Mouse (Mus musculus): ENCODE measurements around the gene Sgsm1. TPM values are rescaled to one million over a fixed set of nuclear protein-coding genes. Genes with fewer than 3 reads are reported as not detected.
A peak's percentile ranks its signal among the peaks of the same experiment; 100 is the strongest.

Sgsm1 gene
- polyA plus RNA-seq, 1 experiment: 3.5 TPM

GRCm38 (mm10) chr5:113219450-113219849 lies 91.1 kb downstream of the Sgsm1 start:
- DNase-seq: peak; percentile 80
- WGBS: 55% methylated on average over 6 of the region's 6 CpGs
- Histone ChIP-seq H3K4me3 (ENCODE audit: insufficient read depth, low read depth, low read length) (peak overlapping the region; percentile 13), H3K27me3 (replicated peaks; ENCODE audit: control insufficient read depth, insufficient read depth, low read length) (no peaks in the 10 kb centered on the region), H3K4me1 (ENCODE audit: control insufficient read depth, insufficient read depth, low read length) (peaks cover 39% of the 10 kb centered on the region), H3K27ac (ENCODE audit: insufficient read depth, low read depth, low read length) (peak overlapping the region; percentile 27), H3K36me3 (ENCODE audit: control insufficient read depth, insufficient read depth, low read length) (no peaks in the 10 kb centered on the region)
- no peak for TF ChIP-seq CTCF (conservative IDR thresholded peaks at IDR 0.05; ENCODE audit: insufficient read depth, insufficient read length, low read depth, low read length)
- TF ChIP-seq POLR2A (IDR thresholded peaks at IDR 0.05; ENCODE audit: low read depth, low read length): no peak

- Histone ChIP-seq H3K36me3 (ENCODE audit: control insufficient read depth, insufficient read depth, low read length) (no peaks in the 10 kb centered on the region), H3K4me1 (ENCODE audit: control insufficient read depth, insufficient read depth, low read length) (peaks cover 46% of the 10 kb centered on the region), H3K27ac (ENCODE audit: insufficient read depth, low read depth, low read length) (peak overlapping the region; percentile 27), H3K4me3 (ENCODE audit: insufficient read depth, low read depth, low read length) (peak overlapping the region; percentile 13; the same call in 1 of the 2 replicates), H3K27me3 (replicated peaks; ENCODE audit: control insufficient read depth, insufficient read depth, low read length) (no peaks in the 10 kb centered on the region)
- TF ChIP-seq POLR2A (IDR thresholded peaks at IDR 0.05; ENCODE audit: low read depth, low read length) (no peak), CTCF (conservative IDR thresholded peaks at IDR 0.05; ENCODE audit: insufficient read depth, insufficient read length, low read depth, low read length) (no peak)
- peak; percentile 70 for DNase-seq
- 24% methylated on average over 17 of the region's 17 CpGs for WGBS
Observed at GRCm38 (mm10) chr5:113218617-113219235, 91.9 kb downstream of the Sgsm1 start.

- no peak overlapping the region for H3K4me3 ChIP-seq (ENCODE audit: insufficient read depth, low read depth, low read length)
Observed at GRCm38 (mm10) chr5:113217076-113217475, 93.5 kb downstream of the Sgsm1 start.

GRCm38 (mm10) chr5:113216328-113216960 lies 94.1 kb downstream of the Sgsm1 start:
- peak; percentile 92 for DNase-seq
- peaks cover 63% of the 10 kb centered on the region for H3K4me1 ChIP-seq (ENCODE audit: control insufficient read depth, insufficient read depth, low read length)
- 25% methylated on average over 14 of the region's 14 CpGs for WGBS
- peak overlapping the region; percentile 83 for H3K27ac ChIP-seq (ENCODE audit: insufficient read depth, low read depth, low read length)
- no peaks in the 10 kb centered on the region for H3K36me3 ChIP-seq (ENCODE audit: control insufficient read depth, insufficient read depth, low read length)
- H3K27me3 ChIP-seq (replicated peaks; ENCODE audit: control insufficient read depth, insufficient read depth, low read length): no peaks in the 10 kb centered on the region
- H3K4me3 ChIP-seq (ENCODE audit: insufficient read depth, low read depth, low read length): no peak overlapping the region
- TF ChIP-seq CTCF (conservative IDR thresholded peaks at IDR 0.05; ENCODE audit: insufficient read depth, insufficient read length, low read depth, low read length): no peak
- no peak for TF ChIP-seq POLR2A (IDR thresholded peaks at IDR 0.05; ENCODE audit: low read depth, low read length)

More at GRCm38 (mm10) chr5:113217076-113217475, 93.5 kb downstream of the Sgsm1 start:
- WGBS: 34% methylated on average over 12 of the region's 12 CpGs
- TF ChIP-seq POLR2A (IDR thresholded peaks at IDR 0.05; ENCODE audit: low read depth, low read length): no peak
- Histone ChIP-seq H3K27ac (ENCODE audit: insufficient read depth, low read depth, low read length) (peak overlapping the region; percentile 83), H3K27me3 (replicated peaks; ENCODE audit: control insufficient read depth, insufficient read depth, low read length) (no peaks in the 10 kb centered on the region), H3K4me1 (ENCODE audit: control insufficient read depth, insufficient read depth, low read length) (peaks cover 59% of the 10 kb centered on the region), H3K36me3 (ENCODE audit: control insufficient read depth, insufficient read depth, low read length) (no peaks in the 10 kb centered on the region)
- DNase-seq: peak; percentile 74

GRCm38 (mm10) chr5:113215610-113216011 lies 95.0 kb downstream of the Sgsm1 start:
- peak overlapping the region; percentile 83 for H3K27ac ChIP-seq (ENCODE audit: insufficient read depth, low read depth, low read length)

GRCm38 (mm10) chr5:113214455-113214854 lies 96.1 kb downstream of the Sgsm1 start:
- Histone ChIP-seq H3K4me3 (ENCODE audit: insufficient read depth, low read depth, low read length) (no peak overlapping the region), H3K36me3 (ENCODE audit: control insufficient read depth, insufficient read depth, low read length) (no peaks in the 10 kb centered on the region), H3K27me3 (replicated peaks; ENCODE audit: control insufficient read depth, insufficient read depth, low read length) (no peaks in the 10 kb centered on the region), H3K27ac (ENCODE audit: insufficient read depth, low read depth, low read length) (peak overlapping the region; percentile 21; the same call in 1 of the 2 replicates), H3K4me1 (ENCODE audit: control insufficient read depth, insufficient read depth, low read length) (peaks cover 70% of the 10 kb centered on the region)
- peak; percentile 88 for DNase-seq
- no peak for TF ChIP-seq CTCF (conservative IDR thresholded peaks at IDR 0.05; ENCODE audit: insufficient read depth, insufficient read length, low read depth, low read length)
- TF ChIP-seq POLR2A (IDR thresholded peaks at IDR 0.05; ENCODE audit: low read depth, low read length): no peak
- 25% methylated on average over 11 of the region's 11 CpGs for WGBS

More at GRCm38 (mm10) chr5:113215610-113216011, 95.0 kb downstream of the Sgsm1 start:
- no peaks in the 10 kb centered on the region for H3K36me3 ChIP-seq (ENCODE audit: control insufficient read depth, insufficient read depth, low read length)
- H3K4me3 ChIP-seq (ENCODE audit: insufficient read depth, low read depth, low read length): no peak overlapping the region
- peak; percentile 50 for DNase-seq
- no peak for TF ChIP-seq POLR2A (IDR thresholded peaks at IDR 0.05; ENCODE audit: low read depth, low read length)
- TF ChIP-seq CTCF (conservative IDR thresholded peaks at IDR 0.05; ENCODE audit: insufficient read depth, insufficient read length, low read depth, low read length): no peak
- 53% methylated on average over 9 of the region's 9 CpGs for WGBS
- H3K4me1 ChIP-seq (ENCODE audit: control insufficient read depth, insufficient read depth, low read length): peaks cover 71% of the 10 kb centered on the region
- no peaks in the 10 kb centered on the region for H3K27me3 ChIP-seq (replicated peaks; ENCODE audit: control insufficient read depth, insufficient read depth, low read length)

GRCm38 (mm10) chr5:113214041-113214440 lies 96.5 kb downstream of the Sgsm1 start:
- 63% methylated on average over 8 of the region's 8 CpGs for WGBS
- DNase-seq: no peak
- TF ChIP-seq POLR2A (IDR thresholded peaks at IDR 0.05; ENCODE audit: low read depth, low read length) (no peak), CTCF (conservative IDR thresholded peaks at IDR 0.05; ENCODE audit: insufficient read depth, insufficient read length, low read depth, low read length) (no peak)
- Histone ChIP-seq H3K4me1 (ENCODE audit: control insufficient read depth, insufficient read depth, low read length) (peaks cover 70% of the 10 kb centered on the region), H3K36me3 (ENCODE audit: control insufficient read depth, insufficient read depth, low read length) (no peaks in the 10 kb centered on the region), H3K27ac (ENCODE audit: insufficient read depth, low read depth, low read length) (peak overlapping the region; percentile 21; the same call in 1 of the 2 replicates), H3K27me3 (replicated peaks; ENCODE audit: control insufficient read depth, insufficient read depth, low read length) (no peaks in the 10 kb centered on the region), H3K4me3 (ENCODE audit: insufficient read depth, low read depth, low read length) (no peak overlapping the region)
